Mouse (Mus musculus) MEL (cell line): ENCODE data around the gene P3h3. TPM values are rescaled to one million over a fixed set of nuclear protein-coding genes. Genes with fewer than 3 reads are reported as not detected.

ENCODE experiments used
- DNase-seq: peaks from one replicate; pipeline ENCODE4 v3.0.0; 2011; ENCODE audit warnings: low read depth, low spot score
- H3K27ac ChIP-seq: 2 replicates; pipeline ENCODE4 v1.5.1; 2012; ENCODE audit warnings: low read depth, mild to moderate bottlenecking, control low read depth, low read length, moderate library complexity; ENCODE audit not compliant: control insufficient read depth
- H3K27me3 ChIP-seq, 2 experiments: fragments of 150-350 bp in 1 of 2; sonication (generic) in 1 of 2; 2 replicates each; pipeline ENCODE4 v1.6.1; 2012; ENCODE audit warnings: low read length in 2 of 2, mild to moderate bottlenecking in 2 of 2, improper control_type of control experiment in 1 of 2, moderate library complexity in 1 of 2; ENCODE audit not compliant: insufficient read depth in 2 of 2, control insufficient read depth in 1 of 2
- H3K36me3 ChIP-seq, 2 experiments: 2 replicates each; pipeline ENCODE4 v1.6.1; 2012 to 2014; ENCODE audit warnings: low read length in 2 of 2, improper control_type of control experiment in 1 of 2, inconsistent platforms in 1 of 2, mild to moderate bottlenecking in 1 of 2; ENCODE audit not compliant: insufficient read depth in 2 of 2, control insufficient read depth in 1 of 2
- H3K4me1 ChIP-seq, 2 experiments: fragments of 150-350 bp in 1 of 2; sonication (generic) in 1 of 2; 2 replicates each; pipeline ENCODE4 v1.6.1; 2012; ENCODE audit warnings: low read length in 2 of 2, improper control_type of control experiment in 1 of 2, mild to moderate bottlenecking in 1 of 2; ENCODE audit not compliant: insufficient read depth in 2 of 2, control insufficient read depth in 1 of 2
- H3K4me3 ChIP-seq, 2 experiments: fragments of 150-350 bp in 1 of 2; sonication (generic) in 1 of 2; 2 replicates each; pipeline ENCODE4 v1.5.1; 2012; ENCODE audit warnings: low read depth in 2 of 2, low read length in 2 of 2, mild to moderate bottlenecking in 2 of 2, moderate library complexity in 2 of 2, control low read depth in 1 of 2, improper control_type of control experiment in 1 of 2; ENCODE audit not compliant: control insufficient read depth in 1 of 2, insufficient read depth in 1 of 2
- H3K79me2 ChIP-seq: 2 replicates; pipeline ENCODE4 v1.6.1; 2012; ENCODE audit warnings: mild to moderate bottlenecking, low read length, moderate library complexity; ENCODE audit not compliant: control insufficient read depth, poor library complexity, insufficient read depth
- H3K9ac ChIP-seq: 2 replicates; pipeline ENCODE4 v1.6.1; 2012; ENCODE audit warnings: low read depth, mild to moderate bottlenecking, control low read depth, low read length, moderate library complexity; ENCODE audit not compliant: control insufficient read depth, poor library complexity, severe bottlenecking
- H3K9me3 ChIP-seq: fragments of 150-350 bp; sonication (generic); replicated peaks from 2 replicates; pipeline ENCODE4 v1.6.1; 2012; ENCODE audit warnings: mild to moderate bottlenecking, low read length, improper control_type of control experiment, moderate library complexity; ENCODE audit not compliant: insufficient read depth
- CHD1 ChIP-seq: IDR thresholded peaks from 2 replicates; pipeline ENCODE4 v1.6.1; 2012; ENCODE audit warnings: low read depth, mild to moderate bottlenecking, inconsistent platforms, low read length, improper control_type of control experiment
- CTCF ChIP-seq, 3 experiments: IDR thresholded peaks in 2 of 3; conservative IDR thresholded peaks in 1 of 3; 2 replicates each; pipeline ENCODE4 v1.5.1; 2011 to 2012; ENCODE audit warnings: low read length in 3 of 3, low read depth in 2 of 3, mild to moderate bottlenecking in 2 of 3, improper control_type of control experiment in 1 of 3, inconsistent platforms in 1 of 3, mixed read lengths in 1 of 3, moderate library complexity in 1 of 3; ENCODE audit not compliant: control insufficient read depth in 1 of 3, insufficient read depth in 1 of 3, poor library complexity in 1 of 3, severe bottlenecking in 1 of 3
- ELF1 ChIP-seq: IDR thresholded peaks from 2 replicates; pipeline ENCODE4 v1.6.1; 2014; ENCODE audit warnings: low read depth, mild to moderate bottlenecking, inconsistent platforms, low read length, improper control_type of control experiment, moderate library complexity
- EP300 ChIP-seq, 2 experiments: IDR thresholded peaks; 2 replicates each; pipeline ENCODE4 v1.6.1; 2011; ENCODE audit warnings: improper control_type of control experiment in 2 of 2, low read length in 2 of 2, low read depth in 1 of 2, mild to moderate bottlenecking in 1 of 2
- GABPA ChIP-seq: IDR thresholded peaks from 2 replicates; pipeline ENCODE4 v1.6.1; 2012; ENCODE audit warnings: low read depth, mild to moderate bottlenecking, inconsistent platforms, low read length, improper control_type of control experiment, moderate library complexity
- HCFC1 ChIP-seq: IDR thresholded peaks from 2 replicates; pipeline ENCODE4 v1.6.1; 2012; ENCODE audit warnings: low read depth, mild to moderate bottlenecking, inconsistent platforms, low read length, improper control_type of control experiment, moderate library complexity
- JUND ChIP-seq: IDR thresholded peaks from 2 replicates; pipeline ENCODE4 v1.6.1; 2011; ENCODE audit warnings: low read depth, mild to moderate bottlenecking, improper control_type of control experiment, low read length
- MAX ChIP-seq: IDR thresholded peaks from 2 replicates; pipeline ENCODE4 v1.6.1; 2011; ENCODE audit warnings: low read length, improper control_type of control experiment
- MAZ ChIP-seq: IDR thresholded peaks from 2 replicates; pipeline ENCODE4 v1.6.1; 2012; ENCODE audit warnings: low read depth, mild to moderate bottlenecking, inconsistent platforms, low read length, improper control_type of control experiment
- MYB ChIP-seq: IDR thresholded peaks from 2 replicates; pipeline ENCODE4 v1.6.1; 2011; ENCODE audit warnings: mild to moderate bottlenecking, low read depth, low read length, improper control_type of control experiment
- NRF1 ChIP-seq: IDR thresholded peaks from 2 replicates; pipeline ENCODE4 v1.6.1; 2014; ENCODE audit warnings: low read depth, mild to moderate bottlenecking, inconsistent platforms, low read length, improper control_type of control experiment, moderate library complexity; ENCODE audit not compliant: poor library complexity, insufficient read depth, severe bottlenecking
- POLR2A ChIP-seq, 2 experiments: IDR thresholded peaks; 2 replicates each; pipeline ENCODE4 v1.6.1; 2011 to 2012; ENCODE audit warnings: low read length in 2 of 2, mild to moderate bottlenecking in 2 of 2, control low read depth in 1 of 2, improper control_type of control experiment in 1 of 2, low read depth in 1 of 2, moderate library complexity in 1 of 2; ENCODE audit not compliant: control insufficient read depth in 1 of 2, insufficient read depth in 1 of 2, poor library complexity in 1 of 2
- POLR2AphosphoS2 ChIP-seq: IDR thresholded peaks from 2 replicates; pipeline ENCODE4 v1.6.1; 2011; ENCODE audit warnings: low read length, improper control_type of control experiment
- RCOR1 ChIP-seq: IDR thresholded peaks from 2 replicates; pipeline ENCODE4 v1.6.1; 2012; ENCODE audit warnings: low read depth, mild to moderate bottlenecking, inconsistent platforms, low read length, improper control_type of control experiment
- SIN3A ChIP-seq: IDR thresholded peaks from 2 replicates; pipeline ENCODE4 v1.6.1; 2012; ENCODE audit warnings: low read length, improper control_type of control experiment, inconsistent platforms
- TCF12 ChIP-seq: IDR thresholded peaks from 2 replicates; pipeline ENCODE4 v1.6.1; 2014; ENCODE audit warnings: low read depth, mild to moderate bottlenecking, inconsistent platforms, low read length, improper control_type of control experiment, moderate library complexity
- UBTF ChIP-seq: IDR thresholded peaks from 2 replicates; pipeline ENCODE4 v1.6.1; 2012; ENCODE audit warnings: low read depth, mild to moderate bottlenecking, inconsistent platforms, low read length, improper control_type of control experiment, moderate library complexity, borderline replicate concordance; ENCODE audit not compliant: insufficient read depth
- USF1 ChIP-seq: IDR thresholded peaks from 2 replicates; pipeline ENCODE4 v1.6.1; 2014; ENCODE audit warnings: low read depth, mild to moderate bottlenecking, inconsistent platforms, low read length, improper control_type of control experiment, moderate library complexity
- ZKSCAN1 ChIP-seq: IDR thresholded peaks from 2 replicates; pipeline ENCODE4 v1.6.1; 2012; ENCODE audit warnings: low read depth, mild to moderate bottlenecking, inconsistent platforms, low read length, improper control_type of control experiment, moderate library complexity
- polyA plus RNA-seq, 2 experiments: library from polyadenylated mRNA; stranded (reverse) in 1 of 2; unstranded in 1 of 2; fragments of >175 nt in 1 of 2; fragments of >200 nt in 1 of 2; gene quantifications; 2 replicates each; pipeline versions ENCODE4 v1.2.1 to v1.2.4; 2012; ENCODE audit warnings: low replicate concordance in 2 of 2, low read depth in 1 of 2; ENCODE audit not compliant: insufficient read length in 2 of 2, insufficient read depth in 1 of 2, missing spikeins in 1 of 2
- total RNA-seq: library from RNA; depleted of rRNA; stranded (reverse); fragments of 300-350 nt; gene quantifications from 2 replicates; pipeline ENCODE4 v1.2.3, GENCODE M21; 2012

P3h3 gene
- total and polyA plus RNA-seq, 3 experiments, result 0.23 to 2.1 TPM; not detected in 1

DNA sequence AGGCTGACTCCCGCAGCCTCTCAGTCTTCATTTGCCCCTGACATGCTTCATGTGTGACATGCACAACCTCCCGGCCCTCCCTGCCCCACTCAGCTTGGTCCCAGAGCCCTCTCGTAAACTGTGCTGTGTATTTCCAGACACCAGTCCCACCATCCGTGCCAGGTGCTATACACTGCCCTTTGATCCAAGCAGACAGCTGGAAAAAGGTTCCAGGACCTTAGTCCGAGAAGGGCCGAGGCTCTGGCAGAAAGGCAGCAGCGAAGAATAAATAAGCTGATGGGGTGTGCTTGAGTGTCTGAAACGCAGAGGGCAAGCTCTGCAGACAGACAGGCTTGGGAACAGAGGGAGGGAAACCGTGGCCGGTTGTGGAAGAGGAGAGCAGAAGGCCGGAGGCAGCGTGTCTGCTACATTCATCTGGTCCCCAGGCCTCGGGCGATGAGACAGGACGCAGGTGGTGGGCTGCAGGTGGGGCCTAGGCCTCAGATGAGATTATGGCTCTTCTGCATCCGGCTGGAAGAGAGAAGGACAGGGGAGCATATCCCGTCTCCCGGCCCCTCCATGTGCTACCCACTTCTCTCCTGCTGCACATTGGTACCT is 8.3 kb upstream of the P3h3 start:
- H3K4me1 ChIP-seq, result no peaks in the 10 kb centered on the region; a peak in 2 of 4 replicates
- peaks cover 14 to 26% of the 10 kb centered on the region in 2 experiments for H3K27me3 ChIP-seq
- H3K4me3 ChIP-seq, result no peak overlapping the region
- no peaks in the 10 kb centered on the region for H3K36me3 ChIP-seq
- no peaks in the 10 kb centered on the region for H3K9me3 ChIP-seq
- no peak for DNase-seq
- no peaks in the 10 kb centered on the region for H3K79me2 ChIP-seq
- no peak overlapping the region for H3K27ac ChIP-seq
- no peak overlapping the region for H3K9ac ChIP-seq
- TF ChIP-seq MYB (no peak), SIN3A (no peak), POLR2AphosphoS2 (no peak), ELF1 (no peak), CHD1 (no peak), JUND (no peak), ZKSCAN1 (no peak), TCF12 (no peak), MAZ (no peak), POLR2A (IDR thresholded peaks at IDR 0.05; ENCODE audit: control insufficient read depth in 1 of 2, insufficient read depth in 1 of 2, low read depth in 1 of 2, low read length in 2 of 2, poor library complexity in 1 of 2) (no peak), USF1 (no peak), CTCF (IDR thresholded peaks at IDR 0.05 in 2 of 3, conservative IDR thresholded peaks at IDR 0.05 in 1 of 3; ENCODE audit: control insufficient read depth in 1 of 3, insufficient read depth in 1 of 3, low read depth in 2 of 3, low read length in 3 of 3, poor library complexity in 1 of 3, severe bottlenecking in 1 of 3) (no peak), MAX (no peak), RCOR1 (no peak), NRF1 (no peak), EP300 (IDR thresholded peaks at IDR 0.05; ENCODE audit: low read depth in 1 of 2, low read length in 2 of 2) (no peak), UBTF (no peak), HCFC1 (no peak)

DNA sequence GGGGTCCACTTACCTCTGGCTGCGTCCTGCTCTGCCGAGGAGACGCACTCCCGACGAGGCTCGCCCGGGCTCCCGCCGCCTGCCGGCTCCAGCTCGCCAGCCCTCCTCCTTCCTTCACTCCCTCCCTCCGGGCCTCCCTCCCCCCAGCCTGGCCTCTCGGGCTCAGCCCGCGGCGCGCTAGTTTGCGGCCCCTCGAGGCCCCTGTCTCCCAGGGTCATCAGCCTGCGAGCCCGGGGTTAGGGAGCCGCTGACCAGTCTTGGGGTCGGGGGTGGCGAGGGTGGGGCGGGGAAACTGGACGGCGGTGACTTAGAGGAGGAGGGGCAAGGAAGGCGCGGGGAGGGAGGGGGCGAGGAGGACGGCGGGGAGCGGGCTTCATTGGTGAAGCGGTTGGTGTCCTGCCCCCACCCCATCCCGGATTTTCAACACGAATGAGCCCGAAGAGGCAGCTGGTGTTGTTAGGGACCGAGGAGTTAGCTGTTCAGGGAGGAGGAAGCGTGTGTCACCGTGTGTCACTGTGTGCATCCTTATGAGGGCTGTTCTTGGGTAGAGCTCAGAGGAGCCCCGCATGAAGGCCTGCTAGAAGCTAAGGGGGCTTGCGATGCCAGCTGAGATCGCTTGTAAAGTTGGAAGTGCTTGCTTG is 6.2 kb upstream of the P3h3 start, which contains the start of gene Gpr162:
Gene Gpr162 (minus strand): TSS at position 326 of the 641 bp plus-strand sequence.
- peak; percentile 38 for DNase-seq
- Histone ChIP-seq H3K27me3 (peaks cover 10 to 14% of the 10 kb centered on the region in 2 experiments), H3K9me3 (no peaks in the 10 kb centered on the region), H3K27ac (no peak within 1 kb of the TSS), H3K79me2 (no peaks in the 10 kb centered on the region), H3K4me3 (peak within 1 kb of the TSS; percentile 45 to 79), H3K9ac (peak within 1 kb of the TSS; percentile 67), H3K36me3 (no peaks in the 10 kb centered on the region), H3K4me1 (no peaks in the 10 kb centered on the region; a peak in 2 of 4 replicates)
- TF ChIP-seq MAZ, result peak; percentile 63; the same call in 1 of the 2 replicates
- TF ChIP-seq GABPA, result no peak
